Mouse (Mus musculus) liver, adult 2 months (tissue): ENCODE data around the gene Lxn. TPM values are rescaled to one million over a fixed set of nuclear protein-coding genes. Genes with fewer than 3 reads are reported as not detected.
A peak's percentile ranks its signal among the peaks of the same experiment; 100 is the strongest.

Experiments
- DNase-seq: peaks from one replicate; pipeline ENCODE4 v3.0.0-alpha.2; 2011; ENCODE audit warnings: low read depth, low spot score; ENCODE audit errors: extremely low read depth
- H3K27ac ChIP-seq: fragments of 200-500 bp; replicated peaks from 2 replicates; pipeline ENCODE4 v1.5.1; 2012; ENCODE audit warnings: low read depth, mild to moderate bottlenecking, control low read depth, inconsistent platforms, low read length; ENCODE audit not compliant: insufficient read depth
- H3K27me3 ChIP-seq: fragments of 200-500 bp; 2 replicates; pipeline ENCODE4 v1.6.1; 2012; ENCODE audit warnings: mild to moderate bottlenecking, moderate library complexity, low read length, inconsistent platforms; ENCODE audit not compliant: control insufficient read depth, insufficient read depth
- H3K36me3 ChIP-seq: fragments of 200-500 bp; 2 replicates; pipeline ENCODE4 v1.6.1; 2012; ENCODE audit warnings: low read length, inconsistent platforms; ENCODE audit not compliant: control insufficient read depth, insufficient read depth
- H3K4me1 ChIP-seq: fragments of 200-500 bp; 2 replicates; pipeline ENCODE4 v1.6.1; 2011; ENCODE audit warnings: low read length; ENCODE audit not compliant: control insufficient read depth, insufficient read depth
- H3K4me3 ChIP-seq: fragments of 200-500 bp; 2 replicates; pipeline ENCODE4 v1.5.1; 2011; ENCODE audit warnings: low read depth, mild to moderate bottlenecking, control low read depth, low read length, moderate library complexity; ENCODE audit not compliant: insufficient read depth
- H3K79me2 ChIP-seq: fragments of 200-500 bp; 2 replicates; pipeline ENCODE4 v1.6.1; 2012; ENCODE audit warnings: inconsistent platforms, mild to moderate bottlenecking, low read length, moderate library complexity; ENCODE audit not compliant: control insufficient read depth, insufficient read depth
- H3K9ac ChIP-seq: fragments of 200-500 bp; 2 replicates; pipeline ENCODE4 v1.6.1; 2012; ENCODE audit warnings: low read depth, mild to moderate bottlenecking, control low read depth, inconsistent platforms, low read length
- CTCF ChIP-seq: fragments of 200-500 bp; IDR thresholded peaks from 2 replicates; pipeline ENCODE4 v1.5.1; 2011; ENCODE audit warnings: low read depth, low read length, control low read depth
- POLR2A ChIP-seq: fragments of 200-500 bp; IDR thresholded peaks from 2 replicates; pipeline ENCODE4 v1.6.1; 2011; ENCODE audit warnings: low read length, control low read depth; ENCODE audit not compliant: insufficient read depth; ENCODE audit errors: extremely low read depth
- WGBS: fragments of 180-500 bp; shearing (Covaris S2); methylation state at CpG from one replicate; pipeline ENCODE4 v1.1.7; 2018; 5-methylcytosine and 5-hydroxymethylcytosine counted together
- polyA plus RNA-seq: library from polyadenylated mRNA; depleted of rRNA; stranded (reverse); fragments of >200 nt; gene quantifications from 2 replicates; pipeline ENCODE4 v1.2.3, GENCODE M21; 2012
- total RNA-seq: library from RNA; depleted of rRNA; stranded (reverse); fragments of >200 nt; gene quantifications from 2 replicates; pipeline ENCODE4 v1.2.3, GENCODE M21; 2014

Gene Lxn
- total and polyA plus RNA-seq, 2 experiments: 0.09 to 2.8 TPM

GRCm38 (mm10) chr3:67471408-67472127, 7.8 kb upstream of the Lxn start:
- DNase-seq: peak; percentile 18
- Histone ChIP-seq H3K79me2 (no peaks in the 10 kb centered on the region), H3K4me3 (no peak overlapping the region), H3K4me1 (no peaks in the 10 kb centered on the region), H3K27me3 (no peaks in the 10 kb centered on the region), H3K27ac (no peak overlapping the region), H3K36me3 (peaks cover 39% of the 10 kb centered on the region), H3K9ac (no peak overlapping the region)
- 75% methylated on average over 4 of the region's 4 CpGs for WGBS
- TF ChIP-seq CTCF (no peak), POLR2A (no peak)

- H3K9ac ChIP-seq: no peak overlapping the region
- DNase-seq: no peak
- H3K4me3 ChIP-seq: no peak overlapping the region
- no peaks in the 10 kb centered on the region for H3K79me2 ChIP-seq
- H3K27ac ChIP-seq: no peak overlapping the region
- TF ChIP-seq POLR2A (no peak), CTCF (no peak)
- 93% methylated on average over 2 of the region's 2 CpGs for WGBS
- H3K36me3 ChIP-seq: peaks cover 23% of the 10 kb centered on the region
- H3K4me1 ChIP-seq: 0 out of 2 replicates have a peak, but pooled peaks cover 3% of the 10 kb centered on the region
- no peaks in the 10 kb centered on the region for H3K27me3 ChIP-seq
Observed at GRCm38 (mm10) chr3:67467281-67467680, 3.6 kb upstream of the Lxn start.

- Histone ChIP-seq H3K27ac (no peak overlapping the region), H3K79me2 (no peaks in the 10 kb centered on the region), H3K4me1 (0 out of 2 replicates have a peak, but pooled peaks cover 3% of the 10 kb centered on the region), H3K36me3 (peaks cover 20% of the 10 kb centered on the region), H3K27me3 (no peaks in the 10 kb centered on the region), H3K4me3 (no peak overlapping the region), H3K9ac (no peak overlapping the region)
- no peak for DNase-seq
- 99% methylated on average over 5 of the region's 5 CpGs for WGBS
- TF ChIP-seq POLR2A (no peak), CTCF (no peak)
Observed at GRCm38 (mm10) chr3:67466576-67466975, 2.9 kb upstream of the Lxn start.

GRCm38 (mm10) chr3:67463001-67463400, 725 bp downstream of the Lxn start:
- WGBS: 51% methylated on average over 12 of the region's 12 CpGs
- Histone ChIP-seq H3K27me3 (no peaks in the 10 kb centered on the region), H3K4me3 (peak overlapping the region; percentile 94), H3K4me1 (0 out of 2 replicates have a peak, but pooled peaks cover 3% of the 10 kb centered on the region), H3K79me2 (no peaks in the 10 kb centered on the region), H3K9ac (peak overlapping the region; percentile 67; the same call in 1 of the 2 replicates), H3K27ac (no peak overlapping the region), H3K36me3 (peaks cover 32% of the 10 kb centered on the region)
- TF ChIP-seq POLR2A (no peak), CTCF (no peak)
- DNase-seq: no peak

GRCm38 (mm10) chr3:67462578-67462977, 1.1 kb downstream of the Lxn start:
- Histone ChIP-seq H3K4me1 (0 out of 2 replicates have a peak, but pooled peaks cover 3% of the 10 kb centered on the region), H3K27me3 (no peaks in the 10 kb centered on the region), H3K27ac (no peak overlapping the region), H3K79me2 (no peaks in the 10 kb centered on the region), H3K36me3 (peaks cover 31% of the 10 kb centered on the region), H3K9ac (no peak overlapping the region), H3K4me3 (no peak overlapping the region)
- no peak for DNase-seq
- TF ChIP-seq POLR2A: no peak
- no peak for TF ChIP-seq CTCF
- WGBS: 68% methylated on average over 10 of the region's 10 CpGs

- WGBS: 96% methylated on average over 7 of the region's 7 CpGs
- Histone ChIP-seq H3K27ac (no peak overlapping the region), H3K4me1 (0 out of 2 replicates have a peak, but pooled peaks cover 3% of the 10 kb centered on the region), H3K27me3 (no peaks in the 10 kb centered on the region), H3K36me3 (peaks cover 31% of the 10 kb centered on the region), H3K9ac (no peak overlapping the region), H3K79me2 (no peaks in the 10 kb centered on the region), H3K4me3 (no peak overlapping the region)
- DNase-seq: no peak
- no peak for TF ChIP-seq POLR2A
Observed at GRCm38 (mm10) chr3:67462015-67462414, 1.7 kb downstream of the Lxn start.
